Mouse (Mus musculus) embryo, embryonic 10 days (tissue): Measurements from ENCODE around the gene Hsd11b1.

ENCODE experiments used
- DNase-seq: peaks from one replicate; pipeline ENCODE4 v3.0.0-alpha.2; 2015; ENCODE audit warnings: low spot score

Hsd11b1 gene

DNA sequence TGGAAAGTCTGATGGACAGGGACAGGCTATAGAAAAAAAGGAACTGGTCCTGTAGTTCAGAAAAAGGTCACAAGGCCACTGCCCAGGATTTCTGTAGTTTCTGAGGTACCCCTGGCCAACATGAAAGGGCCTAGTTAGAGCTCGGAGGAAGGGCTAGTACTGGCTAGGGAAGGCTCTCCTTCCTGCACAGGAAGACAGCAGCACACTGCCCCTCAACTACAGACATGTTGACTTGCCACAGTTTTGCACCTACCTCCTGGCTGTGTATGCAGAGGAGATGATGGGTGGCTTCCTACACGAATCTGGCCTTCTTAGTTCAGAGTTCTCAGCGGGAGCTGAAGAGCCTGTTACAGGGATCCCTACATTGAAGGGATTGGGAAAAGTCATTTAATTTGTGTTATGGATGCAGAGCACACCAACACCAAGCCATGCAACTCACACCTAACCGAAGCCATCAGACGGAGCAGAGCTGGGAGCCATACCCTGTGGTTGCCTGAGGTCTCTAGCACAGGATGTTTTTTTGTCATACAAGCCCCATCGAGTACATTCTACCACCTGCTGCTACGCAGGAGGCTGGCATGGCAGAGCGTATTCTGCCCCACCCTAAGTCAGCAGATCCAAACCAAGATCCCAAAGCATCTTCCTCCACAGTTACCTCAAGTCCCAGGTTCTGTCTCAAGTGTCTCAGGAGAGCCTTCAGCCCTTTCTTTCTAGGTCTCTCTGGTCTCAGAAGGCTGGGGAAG, 63.1 kb downstream of the Hsd11b1 start:
- DNase-seq: no peak

DNA sequence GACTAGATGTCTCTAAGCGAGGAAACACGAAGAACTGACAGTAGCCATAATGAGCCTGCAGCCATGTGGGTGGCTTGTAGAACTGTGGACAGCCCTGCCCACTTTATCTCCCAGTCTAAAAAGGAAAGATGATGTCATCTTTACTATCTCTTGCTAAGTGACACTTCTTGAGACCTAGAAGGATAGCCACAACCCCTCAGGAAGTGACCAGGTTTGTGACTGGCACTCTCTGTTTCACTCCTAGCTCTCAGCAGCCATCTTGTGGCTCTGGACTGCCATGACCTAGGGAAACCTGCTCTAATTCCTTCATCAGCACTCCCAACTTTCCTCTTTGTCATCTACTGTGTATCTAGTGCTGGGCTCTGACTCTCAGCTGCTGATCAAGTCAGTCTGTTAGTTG, 65.6 kb downstream of the Hsd11b1 start:
- no peak for DNase-seq

GRCm38 (mm10) chr1:193197494-193198205, 66.2 kb downstream of the Hsd11b1 start:
- DNase-seq: no peak

GRCm38 (mm10) chr1:193195169-193195810, 68.6 kb downstream of the Hsd11b1 start:
- DNase-seq: no peak

- DNase-seq: no peak
These were observed 69.3 kb downstream of the Hsd11b1 start for GRCm38 (mm10) chr1:193194416-193195140.

- no peak for DNase-seq
These were observed 72.1 kb downstream of the Hsd11b1 start for GRCm38 (mm10) chr1:193191675-193192283.

GRCm38 (mm10) chr1:193189771-193190170, 74.1 kb downstream of the Hsd11b1 start:
- no peak for DNase-seq

- peak; percentile 54 for DNase-seq
These were observed 74.7 kb downstream of the Hsd11b1 start for GRCm38 (mm10) chr1:193189151-193189621.

- no peak for DNase-seq
These were observed 75.6 kb downstream of the Hsd11b1 start for GRCm38 (mm10) chr1:193188257-193188656.

GRCm38 (mm10) chr1:193181104-193181503, 82.8 kb downstream of the Hsd11b1 start:
- no peak for DNase-seq

GRCm38 (mm10) chr1:193174143-193174733, 89.6 kb downstream of the Hsd11b1 start:
- no peak for DNase-seq

DNA sequence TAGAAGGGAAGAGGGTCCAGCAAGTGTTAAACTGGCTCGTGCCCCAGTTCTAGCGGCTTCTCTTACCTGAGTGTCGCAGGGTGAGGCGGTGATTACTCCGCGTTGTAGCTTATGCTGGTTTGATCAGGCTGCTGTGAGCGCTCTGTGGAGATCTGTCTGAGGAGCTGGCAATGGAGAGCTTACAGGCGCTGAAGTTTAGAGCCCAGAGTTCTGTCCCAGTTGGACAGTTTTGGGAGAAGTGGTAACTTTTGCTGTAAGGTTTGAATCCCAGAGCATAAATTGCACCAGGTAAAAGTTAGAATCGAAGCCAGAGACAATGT, 90.1 kb downstream of the Hsd11b1 start:
- DNase-seq: no peak

DNA sequence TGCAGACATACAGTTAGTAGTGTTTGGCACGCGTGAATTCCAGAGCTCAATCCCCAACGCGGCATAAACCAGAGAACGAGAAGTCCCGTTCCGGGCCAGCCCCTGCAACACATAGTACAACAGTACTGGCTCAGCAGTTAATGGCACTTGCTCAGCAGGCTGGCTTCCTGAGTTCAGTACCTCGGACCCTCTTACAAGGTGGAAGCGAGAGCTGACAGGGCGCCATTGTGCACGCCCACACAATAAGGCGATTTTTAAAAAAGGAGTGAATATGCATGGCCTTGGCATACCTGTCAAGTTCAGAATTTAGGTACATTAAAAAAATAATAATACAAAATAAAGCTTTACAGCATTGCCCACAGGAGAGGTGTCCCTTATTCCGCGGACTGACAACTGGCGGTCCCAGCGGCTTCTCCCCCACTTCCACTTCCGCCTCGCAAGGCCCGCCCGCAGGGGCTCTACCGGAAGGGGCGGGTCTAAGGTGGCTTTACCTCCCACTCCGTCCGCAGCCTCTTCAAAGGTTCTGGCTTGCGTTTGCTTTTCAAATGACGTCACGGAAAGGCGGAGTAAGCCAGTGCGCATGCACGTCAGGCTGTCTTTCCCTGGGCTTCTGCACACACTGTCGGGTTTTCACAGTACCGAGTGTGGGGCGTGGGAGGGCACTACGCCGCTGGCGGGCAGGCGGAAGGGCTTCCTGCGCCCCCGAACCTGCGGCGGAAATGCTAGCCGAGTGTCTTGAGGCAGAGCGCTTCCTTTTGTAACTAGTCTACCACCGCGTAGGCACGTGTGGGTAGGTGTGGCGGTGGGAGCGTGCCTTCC, 90.7 kb downstream of the Hsd11b1 start:
- DNase-seq: peak; percentile 99
